In the genomic region with DNA sequence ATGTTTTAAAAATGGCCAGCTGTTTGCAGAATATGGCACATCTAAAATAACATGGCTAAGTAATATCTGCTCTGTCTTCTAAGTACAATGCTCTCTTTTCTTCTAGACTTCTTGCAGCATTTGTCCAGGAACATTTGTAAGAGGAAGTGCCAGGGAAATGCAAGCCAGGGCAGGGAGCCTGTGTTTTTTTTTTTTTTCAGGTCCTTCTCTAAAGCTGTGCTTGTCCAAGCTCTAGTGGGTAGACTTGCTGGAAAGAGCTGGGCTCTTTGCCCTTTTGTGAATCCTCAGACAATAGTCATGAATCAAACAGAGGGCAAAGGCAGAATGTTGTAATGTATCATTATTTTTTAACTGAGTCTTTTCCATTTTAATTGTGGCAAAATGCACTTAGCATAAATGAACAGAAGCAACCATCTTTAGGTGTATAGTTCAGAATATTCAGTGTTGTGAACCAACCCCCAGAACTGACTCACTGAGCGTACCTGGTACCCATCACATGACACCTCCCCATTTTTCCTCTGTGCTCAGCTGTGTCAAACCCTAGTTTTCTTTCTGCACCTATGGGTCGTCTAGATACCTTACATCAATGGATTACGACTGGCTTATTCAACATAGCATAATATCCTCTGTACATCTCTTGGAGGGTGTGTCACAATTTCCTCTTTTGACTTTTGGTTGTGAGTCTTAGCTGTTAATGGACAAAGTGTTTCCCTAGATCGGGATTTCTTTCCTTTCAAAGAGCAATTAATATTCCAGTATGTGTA, we compare ENCODE assay signal across 23 mouse cellular contexts.
DNase-seq lines count a peak whose midpoint lies in the region; ATAC-seq and TF ChIP-seq lines count a peak whose summit lies in the region.
"Had no signal": no experiment of that assay in that cellular context is flagged by ENCODE, and none has a peak within 500 bp of the region (broad histone marks: within the 10 kb centered on the region; RNA-seq: fewer than 3 reads in every experiment).

No protein-coding gene starts in this region.

- H3K36me3 ChIP-seq in hindbrain, embryonic 11.5 days (ENCODE audit: control insufficient read depth, insufficient read depth, low read length): no peaks in the 10 kb centered on the region
- H3K36me3 ChIP-seq: heart, embryonic 13.5 days; liver, embryonic 12.5 days had no signal

- TF ChIP-seq CTCF in layer of hippocampus, adult 2 months (conservative IDR thresholded peaks at IDR 0.05): no peak

- peak; percentile 6 for DNase-seq in adrenal gland, adult 2 months
- DNase-seq in adrenal gland, postnatal 14 days: no peak
- peak in 1 of 2 experiments; percentile 7 for DNase-seq in layer of hippocampus, adult 2 months (ENCODE audit: low spot score in 2 of 2)
- no peak for DNase-seq in layer of hippocampus, postnatal 25 days (ENCODE audit: extremely low spot score in 1 of 2, low spot score in 1 of 2)
- peak; percentile 56 to 67 for DNase-seq in cerebellum, adult 18-20 months
- DNase-seq in cerebellum, postnatal 25 days: peak; percentile 46 to 64
- no peak for DNase-seq in hindbrain, embryonic 11.5 days (ENCODE audit: low spot score)
- no peak for DNase-seq in adrenal gland, postnatal 10 days
- DNase-seq: embryo, embryonic 11 days; gastrocnemius, adult 2 months; heart, adult 18-20 months; heart, postnatal 36 days; kidney, adult 11 months; lung, adult 2 months; right cerebral cortex, postnatal 4 days; thymus, postnatal 14 days had no signal

- H3K4me2 ChIP-seq in hindbrain, embryonic 11.5 days (replicated peaks; ENCODE audit: low read depth, low read length): no peak overlapping the region
- H3K4me2 ChIP-seq: heart, embryonic 13.5 days; liver, embryonic 12.5 days had no signal

- WGBS in hindbrain, embryonic 11.5 days: 88% methylated on average over 4 of the region's 4 CpGs

- no peak overlapping the region for H3K9ac ChIP-seq in hindbrain, embryonic 11.5 days (ENCODE audit: low read depth, low read length)
- H3K9ac ChIP-seq: heart, embryonic 13.5 days; liver, embryonic 12.5 days had no signal

- H3K27ac ChIP-seq in layer of hippocampus, adult 2 months: peak overlapping the region; percentile 46; the same call in 1 of the 2 replicates
- H3K27ac ChIP-seq in hindbrain, embryonic 11.5 days (ENCODE audit: low read depth, low read length): no peak overlapping the region
- H3K27ac ChIP-seq: gastrocnemius, adult 2 months; heart, embryonic 13.5 days; kidney, postnatal 0 days; liver, embryonic 12.5 days had no signal

- H3K9me3 ChIP-seq in hindbrain, embryonic 11.5 days (ENCODE audit: control insufficient read depth, low read length): no peaks in the 10 kb centered on the region
- H3K9me3 ChIP-seq: heart, embryonic 13.5 days; liver, embryonic 12.5 days had no signal

- peaks cover 11% of the 10 kb centered on the region; the same call in 1 of the 2 replicates for H3K27me3 ChIP-seq in hindbrain, embryonic 11.5 days (ENCODE audit: control insufficient read depth, insufficient read depth, low read length)
- H3K27me3 ChIP-seq: liver, embryonic 12.5 days had no signal

- H3K4me1 ChIP-seq in hindbrain, embryonic 11.5 days (replicated peaks; ENCODE audit: control insufficient read depth, insufficient read depth, low read length): no peaks in the 10 kb centered on the region
- H3K4me1 ChIP-seq: liver, embryonic 12.5 days had no signal

- ATAC-seq in hindbrain, embryonic 11.5 days (ENCODE audit: low FRiP score): no peak
- ATAC-seq: forebrain, embryonic 16.5 days; hindbrain, embryonic 16.5 days; liver, embryonic 12.5 days; midbrain, embryonic 16.5 days; Patski had no signal

- no peak overlapping the region for H3K4me3 ChIP-seq in layer of hippocampus, adult 2 months
- no peak overlapping the region for H3K4me3 ChIP-seq in hindbrain, embryonic 11.5 days (ENCODE audit: low read depth, low read length)
- H3K4me3 ChIP-seq: gastrocnemius, adult 2 months; heart, embryonic 13.5 days; liver, embryonic 12.5 days had no signal

Comparison
In these comparisons a context has a peak if more than half of its experiments do, and no peak if none do; other contexts are left out.
1. DNase-seq: peak in adrenal gland, adult 2 months (single experiment), cerebellum, adult 18-20 months (2 of 2) and cerebellum, postnatal 25 days (2 of 2); none in adrenal gland, postnatal 14 days (single experiment), layer of hippocampus, postnatal 25 days (0 of 2), hindbrain, embryonic 11.5 days (single experiment) and adrenal gland, postnatal 10 days (single experiment).